Mouse (Mus musculus) c-Kit-negative CD71-positive TER-119-positive erythroid progenitor cells, embryonic 14.5 days (primary cell): Measurements from ENCODE around the gene Bex4.
"Not testable (repeated sequence)": the region's sequence is repeated elsewhere in the genome, so short reads cannot be mapped to it uniquely, and the experiment has no call there.

Source experiments
- DNase-seq: peaks from one replicate; pipeline ENCODE4 v3.0.0-alpha.2; 2013; ENCODE audit warnings: low read depth, low spot score

Gene Bex4

DNA sequence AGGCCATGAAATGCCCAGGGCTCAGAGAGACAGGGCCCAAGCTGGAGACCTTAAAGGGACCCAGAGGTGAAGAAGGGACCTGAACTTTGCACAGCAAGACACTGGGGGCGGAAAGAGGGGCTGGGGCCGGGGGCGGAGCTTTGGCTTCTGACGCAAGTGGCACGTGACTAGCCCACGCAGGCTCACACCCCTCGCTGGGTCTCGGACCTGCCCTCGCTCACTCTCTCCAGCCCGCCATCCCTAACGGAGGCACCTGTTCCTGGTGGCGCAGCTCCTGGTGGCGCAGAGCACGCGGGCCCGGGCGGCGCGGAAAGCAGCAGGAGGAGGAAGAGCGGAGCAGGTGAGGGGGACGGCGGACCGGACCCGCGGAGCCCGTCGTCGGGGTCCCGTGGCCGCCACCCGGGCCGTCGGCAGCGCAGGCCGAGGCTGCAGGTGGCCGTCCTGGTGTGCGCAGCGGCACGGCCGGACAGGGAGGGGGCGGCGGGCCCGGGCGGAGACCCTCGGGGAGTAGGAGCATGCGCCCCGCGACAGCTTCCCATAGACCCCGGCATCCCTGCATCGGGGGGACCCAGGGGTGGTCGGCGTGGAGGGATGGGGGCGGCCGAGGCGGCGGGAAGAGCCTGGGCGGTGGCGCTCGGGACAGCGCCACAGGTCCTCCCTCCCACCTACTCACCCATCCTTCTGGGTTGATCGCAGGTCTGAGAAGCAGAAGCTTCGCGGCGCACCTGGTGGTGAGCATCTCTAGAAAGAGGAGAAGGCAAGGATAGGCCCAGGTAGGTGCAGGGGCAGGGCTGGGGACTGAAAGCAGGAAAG lies at the start of gene Bex4:
Gene Bex4 (plus strand): TSS at position 170 of the 813 bp plus-strand sequence.
- DNase-seq, result not testable (repeated sequence)

DNA sequence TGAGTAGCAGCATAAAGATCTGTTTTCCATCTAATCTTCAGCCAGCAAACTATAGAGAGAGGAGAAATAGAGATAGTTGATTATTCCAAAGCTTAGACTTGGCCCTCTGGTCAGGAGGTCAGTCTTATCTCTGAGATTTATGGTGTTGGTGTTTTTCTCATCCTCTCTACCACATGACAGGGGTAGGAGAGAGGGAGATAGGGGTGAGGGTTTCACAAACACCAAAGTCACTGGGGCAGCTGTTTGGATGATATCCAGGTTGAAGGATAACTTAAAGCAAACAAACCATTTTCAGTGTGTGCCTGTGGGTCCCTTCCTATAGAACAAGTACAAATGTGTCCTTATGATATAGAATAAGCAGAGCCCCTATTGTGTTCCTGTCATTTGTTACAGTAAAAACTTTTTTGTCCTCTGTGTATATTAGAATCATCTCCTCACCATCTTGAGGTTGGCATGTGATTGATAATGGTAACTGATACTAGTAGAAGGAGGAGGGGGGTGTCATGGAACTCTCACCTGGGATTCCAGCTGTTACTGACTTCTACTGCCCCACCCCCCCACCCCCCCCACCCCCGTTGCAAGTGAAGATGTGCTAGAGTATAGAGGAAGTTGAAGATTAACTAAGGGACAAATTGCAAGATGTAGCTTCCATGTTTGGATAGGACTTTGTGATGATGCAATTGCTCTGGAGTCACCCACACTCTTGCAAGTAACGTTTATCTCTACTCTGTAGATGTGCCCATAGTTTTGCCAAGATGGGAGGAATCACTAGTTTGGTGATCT lies 46.1 kb upstream of the Bex4 start:
- no peak for DNase-seq

DNA sequence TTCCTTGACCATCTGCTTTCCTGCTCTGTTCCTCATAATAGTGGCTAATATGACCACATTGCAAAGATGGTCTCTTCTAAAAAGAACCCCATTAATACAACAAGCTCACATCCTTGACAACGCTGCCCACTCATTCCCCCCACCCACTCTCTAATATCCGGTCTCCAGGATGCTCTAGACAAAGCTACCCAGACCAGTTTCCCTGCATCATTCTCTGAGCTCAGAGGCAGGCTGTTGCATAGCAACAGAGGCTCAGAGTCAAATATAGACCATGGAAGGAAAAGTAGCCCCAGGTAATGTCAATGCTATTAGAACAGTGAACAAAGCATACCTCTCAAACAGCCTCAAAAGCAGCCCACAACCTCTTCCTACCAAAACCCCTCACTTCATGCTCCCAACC lies 44.4 kb upstream of the Bex4 start:
- DNase-seq, result no peak

DNA sequence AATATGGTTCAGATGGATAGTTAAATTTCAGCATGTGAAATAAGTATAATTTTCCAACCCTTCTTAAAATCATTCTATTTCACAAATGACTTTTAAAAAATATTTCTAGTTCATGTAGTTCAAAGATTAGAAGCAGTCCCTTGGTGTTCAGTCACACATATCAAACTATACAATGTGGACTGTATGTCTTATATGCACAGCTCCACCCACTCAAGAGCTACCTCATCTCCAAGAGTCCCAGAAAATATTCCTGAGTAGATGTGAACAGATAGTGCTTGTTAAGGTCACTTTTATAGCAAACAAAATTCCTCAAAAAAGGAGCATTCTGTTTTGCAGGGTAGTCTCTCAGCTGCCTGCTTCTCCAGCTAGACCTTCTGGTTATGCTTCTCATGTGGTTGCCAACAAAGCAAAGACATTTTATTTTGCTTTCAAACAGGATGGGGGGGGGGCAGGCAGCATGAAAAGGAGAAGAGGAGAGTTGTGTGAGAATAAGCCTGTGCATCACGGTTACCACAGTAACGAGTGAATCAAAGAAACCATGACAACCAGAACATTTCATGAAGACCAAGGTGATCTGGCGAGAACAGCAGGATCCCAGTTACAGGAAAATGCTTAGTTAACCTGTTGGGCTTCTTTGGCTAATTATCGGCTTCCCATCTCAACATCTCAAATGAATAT lies 34.6 kb upstream of the Bex4 start:
- no peak for DNase-seq

DNA sequence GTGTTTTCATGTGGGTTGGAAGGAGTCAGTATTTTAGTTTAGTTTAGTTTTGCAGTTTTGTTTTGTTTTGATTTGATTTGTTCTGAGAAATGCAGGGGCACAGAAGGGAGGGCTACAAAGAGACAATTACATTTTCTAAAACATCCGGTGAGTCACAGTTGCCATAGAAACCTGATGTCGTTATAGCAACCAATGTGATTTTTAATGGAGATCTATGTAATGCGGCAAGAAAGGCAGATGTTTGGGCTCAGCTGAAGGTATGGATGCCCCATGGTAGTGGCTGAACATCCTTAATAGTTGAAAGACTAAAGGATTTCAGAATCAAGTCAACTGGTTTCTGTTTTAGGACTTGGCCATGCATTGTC lies 34.1 kb upstream of the Bex4 start:
- DNase-seq, result no peak

DNA sequence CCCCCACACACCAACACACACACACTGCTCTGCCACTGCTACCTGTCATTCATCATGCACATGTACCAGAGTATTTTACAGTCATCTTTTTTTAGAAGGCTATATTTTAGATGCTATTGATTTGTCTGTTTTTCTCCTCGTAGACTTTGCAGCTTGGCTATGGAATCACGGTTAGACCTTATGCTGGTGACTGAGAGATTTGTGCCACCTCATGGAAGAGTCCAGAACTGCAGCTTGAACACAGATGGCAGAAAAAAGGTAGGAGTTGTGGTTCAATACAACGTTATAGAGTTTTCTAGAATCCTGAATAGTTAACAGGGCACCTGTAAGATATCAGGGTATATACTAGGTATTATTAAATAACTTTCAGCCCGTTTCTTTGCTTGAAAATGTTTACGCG lies 30.9 kb upstream of the Bex4 start:
- DNase-seq, result no peak

DNA sequence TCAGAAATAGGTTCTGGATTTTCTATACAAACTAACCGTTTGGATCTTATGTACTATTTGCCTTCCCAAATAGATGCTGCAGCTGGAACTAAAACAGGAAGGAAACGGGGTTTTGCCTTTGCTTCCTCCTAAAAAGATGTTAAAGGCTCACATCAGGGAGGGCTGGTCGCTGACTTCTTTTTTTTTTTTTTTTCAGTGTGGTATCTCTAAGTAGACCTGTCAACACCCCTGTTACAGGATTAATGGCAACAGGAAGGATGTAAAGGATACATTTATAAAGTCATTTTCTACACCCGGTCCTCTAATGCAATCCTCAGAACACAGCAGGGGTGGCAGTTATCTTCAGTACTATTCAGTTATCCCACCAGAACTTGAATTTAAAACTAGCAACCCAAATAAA lies 23.8 kb upstream of the Bex4 start:
- DNase-seq, result no peak

DNA sequence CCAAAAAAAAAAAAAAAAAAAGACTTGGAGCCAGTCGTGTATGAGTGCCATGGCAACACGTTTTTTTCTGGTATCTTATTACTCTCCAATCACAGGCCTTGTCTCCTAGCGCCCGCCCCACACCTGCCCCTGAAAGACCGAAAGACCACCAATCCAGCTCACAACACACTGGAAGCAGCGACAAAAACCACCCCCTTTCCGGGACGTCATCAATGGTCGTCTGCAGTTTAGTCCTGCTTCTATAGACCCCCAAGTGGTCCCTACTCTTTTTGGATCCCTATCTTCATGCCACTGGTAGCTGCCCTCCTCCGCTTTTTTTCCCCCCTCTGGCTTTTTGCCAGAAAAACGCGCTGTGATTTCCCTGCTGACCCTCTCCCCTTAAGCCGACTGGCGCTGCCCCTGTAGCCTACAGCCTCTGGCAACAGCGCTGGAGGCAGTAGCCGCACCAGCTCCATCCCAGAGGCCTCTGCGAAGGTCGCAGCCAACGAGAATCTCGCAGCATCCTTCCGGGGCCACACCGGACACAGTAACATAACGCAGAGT lies 23.3 kb upstream of the Bex4 start:
- DNase-seq, result no peak

DNA sequence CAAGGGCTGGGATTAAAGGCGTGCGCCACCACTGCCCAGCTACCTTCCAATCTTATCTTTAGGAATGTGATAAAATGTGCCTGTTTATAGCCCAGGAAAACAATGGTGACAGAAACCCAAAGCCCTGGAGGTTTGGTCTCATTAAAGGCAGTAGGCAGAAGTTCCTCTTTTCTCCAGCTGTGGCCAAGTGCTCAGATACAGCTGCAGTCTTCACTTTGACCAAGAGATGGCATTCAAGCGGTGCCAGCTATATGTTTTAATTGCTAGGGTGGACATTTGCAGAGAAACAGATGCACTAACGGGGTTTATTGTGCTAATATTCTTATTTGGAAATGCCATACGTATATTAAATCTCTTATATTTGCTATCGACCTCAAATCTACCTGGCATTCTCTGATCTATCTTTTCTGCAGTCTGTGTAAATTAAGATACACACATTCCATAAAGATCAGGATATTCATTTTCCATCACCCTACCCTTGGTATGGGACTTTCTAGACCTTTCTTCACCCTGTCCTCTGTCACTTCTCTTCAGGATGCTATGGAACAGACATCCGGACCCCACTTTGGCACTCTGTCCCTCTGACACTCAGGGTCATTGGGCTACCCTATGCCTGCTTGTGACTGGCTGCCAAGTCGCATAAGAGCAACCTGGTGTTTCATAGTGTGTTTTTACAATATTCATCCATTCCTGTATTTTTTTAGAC lies 11.6 kb upstream of the Bex4 start:
- DNase-seq, result no peak

DNA sequence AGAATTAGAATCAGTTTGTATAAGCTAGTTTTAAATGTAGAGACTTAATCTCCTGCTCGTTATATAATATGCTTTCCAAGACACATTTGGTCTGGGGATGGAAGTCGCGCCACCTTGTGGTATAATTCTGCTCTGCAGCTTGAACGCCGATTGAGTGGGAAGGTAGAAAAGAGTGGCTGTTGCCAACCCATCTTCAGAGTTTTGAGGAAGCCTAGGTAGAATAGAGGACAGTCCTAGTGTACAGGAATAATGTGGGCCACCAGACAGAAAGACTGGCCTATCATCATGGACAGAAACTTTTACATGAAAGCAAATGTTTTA lies 11.1 kb upstream of the Bex4 start:
- peak; percentile 60 for DNase-seq

DNA sequence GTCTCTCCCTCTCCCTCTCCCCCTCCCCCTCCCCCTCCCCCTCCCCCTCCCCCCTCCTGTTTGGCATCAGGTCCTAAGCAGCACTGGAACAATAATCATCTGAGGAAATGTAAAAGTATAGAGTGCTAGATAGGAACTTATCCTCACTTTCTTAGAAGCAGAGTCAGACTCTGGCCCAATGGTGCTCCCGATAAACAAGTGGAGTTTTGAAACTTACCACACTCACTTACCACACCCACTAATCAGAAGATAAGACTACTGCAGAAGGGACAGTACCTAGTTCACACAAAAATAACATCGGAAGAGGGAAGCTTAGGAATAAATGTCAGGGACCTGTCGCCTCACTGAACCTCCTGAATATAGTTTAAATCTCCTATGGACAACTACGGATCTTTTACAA lies 3.2 kb upstream of the Bex4 start:
- DNase-seq, result no peak

DNA sequence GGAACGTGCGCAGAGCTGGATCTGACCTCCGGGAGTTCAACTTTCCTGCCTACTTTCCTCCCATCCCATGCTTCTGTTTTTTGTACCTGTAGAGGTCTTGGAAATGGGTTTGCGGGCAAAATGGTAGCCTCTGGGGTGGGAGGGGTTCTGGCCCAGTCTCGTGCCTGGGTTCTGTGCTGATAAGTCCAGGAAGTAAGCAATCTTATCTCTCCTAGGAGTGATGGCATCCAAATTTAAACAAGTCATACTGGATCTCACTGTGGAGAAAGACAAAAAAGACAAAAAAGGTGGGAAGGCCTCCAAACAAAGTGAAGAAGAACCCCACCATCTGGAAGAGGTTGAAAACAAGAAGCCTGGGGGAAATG lies 826 bp downstream of the Bex4 start:
- not testable (repeated sequence) for DNase-seq

DNA sequence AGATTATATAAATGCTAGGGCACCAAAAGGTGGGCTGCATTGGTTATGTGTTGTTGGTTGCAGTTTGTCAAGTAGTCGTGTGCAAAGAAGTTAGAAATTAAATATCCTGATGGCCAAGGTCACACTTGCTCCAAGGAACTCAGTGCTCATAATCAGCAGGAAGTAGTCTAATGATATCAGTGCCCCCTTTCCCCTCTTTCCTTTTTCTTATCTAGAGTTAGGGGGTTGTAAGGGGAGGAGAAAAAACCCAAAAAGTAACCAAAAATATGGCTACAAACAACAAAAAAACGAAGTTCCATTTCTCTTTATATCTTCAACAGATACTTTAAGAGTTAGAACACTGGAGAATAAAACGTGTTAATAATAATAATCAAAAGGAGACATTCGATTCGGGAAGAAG lies 2.6 kb downstream of the Bex4 start:
- no peak for DNase-seq

DNA sequence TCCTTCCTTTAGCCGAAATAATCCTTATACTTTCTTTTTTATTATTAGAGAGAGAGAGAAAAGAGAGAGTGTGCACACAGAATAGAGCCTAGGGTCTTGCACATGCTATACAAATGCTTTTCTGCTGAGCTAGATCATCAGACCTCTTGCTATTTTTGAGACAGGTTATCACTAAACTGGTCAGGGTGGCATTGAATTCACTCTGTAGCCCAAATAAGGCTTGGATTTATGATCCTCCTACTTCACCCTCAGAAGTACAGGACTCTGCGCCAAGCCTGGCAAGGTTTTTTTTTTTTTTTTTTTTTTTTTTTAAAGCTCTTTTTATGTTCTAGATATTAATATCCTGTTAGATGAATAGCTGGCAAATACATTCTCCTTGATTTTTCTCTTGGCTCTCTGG lies 4.9 kb downstream of the Bex4 start:
- DNase-seq, result no peak

DNA sequence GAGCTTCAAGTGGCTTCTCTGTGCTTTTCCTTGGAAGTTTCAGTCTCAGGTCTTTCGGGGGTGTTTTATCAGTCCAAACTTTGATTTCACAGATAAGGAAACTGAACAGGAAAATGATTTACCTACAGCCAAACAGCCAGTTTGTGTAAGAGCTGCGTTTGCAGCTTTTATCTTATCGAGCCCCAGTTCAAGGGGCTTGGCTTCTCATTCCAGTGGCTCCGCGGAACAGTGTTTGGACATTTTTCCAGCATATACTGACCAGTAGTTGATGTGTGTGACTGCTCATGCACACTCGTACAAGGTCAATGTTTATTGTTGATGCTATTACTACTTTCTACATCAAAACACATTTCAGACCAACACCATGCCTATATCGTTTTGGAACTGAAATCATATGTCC lies 5.4 kb downstream of the Bex4 start:
- no peak for DNase-seq

DNA sequence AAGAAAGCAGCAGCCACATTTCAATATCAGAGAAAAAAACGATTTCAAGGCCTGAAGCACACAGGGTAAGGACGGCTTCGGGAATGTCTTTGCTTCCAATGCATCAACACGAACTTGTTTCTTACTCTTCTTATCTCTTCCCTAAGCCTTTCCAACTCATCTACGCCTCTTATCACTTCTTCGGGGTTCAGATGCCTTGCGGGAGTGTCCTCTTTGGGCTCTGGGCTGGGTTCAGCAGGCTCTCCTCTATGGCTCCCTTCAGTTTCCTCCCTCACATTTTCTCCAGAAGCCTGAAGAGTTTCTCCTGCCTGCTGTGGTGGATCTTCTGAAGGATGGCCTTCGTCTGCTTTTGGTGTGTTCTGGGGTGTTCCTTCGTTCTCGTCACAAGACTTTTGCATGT lies 31.8 kb downstream of the Bex4 start:
- peak; percentile 34 for DNase-seq

DNA sequence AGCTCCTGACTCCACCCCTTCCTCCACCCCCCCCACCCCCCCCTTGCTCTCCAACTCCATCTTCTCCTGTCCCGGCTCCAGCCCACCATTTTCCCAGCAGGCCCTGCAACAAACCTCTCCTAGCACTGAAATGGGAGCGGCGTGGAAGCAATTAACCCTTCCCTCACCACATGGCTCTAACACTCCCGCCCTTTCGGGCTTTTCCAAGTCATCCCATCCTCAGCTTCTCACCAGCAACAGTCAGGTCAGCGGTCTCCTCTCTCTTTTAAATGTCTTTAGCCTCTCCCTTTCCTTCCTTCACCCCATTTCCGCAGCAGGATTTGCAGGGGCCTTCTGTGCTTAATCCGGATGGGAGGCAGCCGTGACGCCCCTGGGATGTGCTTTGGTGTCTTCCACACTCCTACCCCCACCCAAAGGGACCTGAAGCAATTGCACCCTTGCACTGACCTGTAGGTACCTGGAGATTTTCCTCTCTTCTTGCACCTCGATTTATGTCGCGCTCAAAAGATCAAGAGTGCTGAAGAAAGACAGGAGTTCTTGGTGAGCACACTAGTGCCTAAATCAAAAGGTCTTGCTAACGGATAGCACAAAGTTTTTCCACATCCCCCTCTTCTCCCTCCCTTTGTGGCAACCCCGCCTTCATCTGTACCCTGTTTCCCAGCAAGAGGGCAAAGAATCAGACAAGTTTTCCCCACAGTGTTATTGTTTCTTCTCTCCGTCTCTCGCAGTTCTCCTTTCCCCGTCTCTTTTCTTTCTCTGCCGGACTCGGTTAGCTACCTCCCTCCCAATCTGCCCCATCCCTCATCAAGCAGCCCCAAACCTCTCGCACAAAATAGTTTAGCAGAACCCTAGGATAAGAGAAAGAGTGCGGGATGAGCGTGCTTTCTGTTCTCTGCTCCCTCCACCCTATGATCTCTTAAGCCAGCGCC lies 32.7 kb downstream of the Bex4 start:
- DNase-seq, result no peak

DNA sequence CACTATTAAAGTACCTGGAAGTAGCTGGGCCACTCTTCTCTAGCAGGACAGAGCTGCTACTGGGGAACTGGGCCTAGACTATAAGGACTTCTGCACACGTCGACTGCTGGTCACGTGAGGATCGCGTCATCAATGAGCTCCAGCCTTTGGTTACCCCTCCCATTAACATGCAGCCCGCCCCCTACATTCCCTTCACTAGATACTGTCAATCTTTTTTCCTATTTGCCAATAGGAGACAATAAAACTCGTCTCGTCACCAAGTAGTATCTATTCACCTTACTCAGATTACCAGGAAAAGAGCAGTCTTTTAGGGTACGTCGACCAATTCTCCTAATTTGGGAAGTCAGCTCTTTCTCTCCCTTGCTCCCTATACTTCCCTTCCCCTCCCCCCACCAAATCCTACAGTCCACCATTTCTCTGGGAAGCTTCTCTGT lies 33.3 kb downstream of the Bex4 start, which contains the start of gene Tceal8:
Gene Tceal8 (minus strand): TSS at position 225 of the 434 bp plus-strand sequence.
- DNase-seq, result peak; percentile 64

DNA sequence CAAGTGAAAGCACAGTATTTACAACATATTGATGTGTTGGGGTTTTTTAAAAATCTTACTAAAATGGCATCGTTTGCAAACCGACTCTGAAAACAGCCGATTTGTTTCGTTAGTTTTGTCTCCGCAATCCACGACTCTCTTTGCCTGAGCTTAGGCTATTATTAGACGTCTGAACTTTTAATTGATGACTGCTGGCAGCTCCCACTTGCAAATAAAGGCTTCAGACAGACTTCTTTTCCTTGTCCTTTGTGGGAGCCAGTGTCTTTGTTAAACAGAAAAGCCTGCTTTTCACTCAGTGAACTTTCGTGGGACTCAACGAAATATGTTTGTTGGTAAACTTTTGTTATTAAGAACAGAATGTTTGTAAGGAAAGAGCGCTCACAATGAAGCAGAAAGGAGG lies 34.0 kb downstream of the Bex4 start:
- DNase-seq, result no peak

DNA sequence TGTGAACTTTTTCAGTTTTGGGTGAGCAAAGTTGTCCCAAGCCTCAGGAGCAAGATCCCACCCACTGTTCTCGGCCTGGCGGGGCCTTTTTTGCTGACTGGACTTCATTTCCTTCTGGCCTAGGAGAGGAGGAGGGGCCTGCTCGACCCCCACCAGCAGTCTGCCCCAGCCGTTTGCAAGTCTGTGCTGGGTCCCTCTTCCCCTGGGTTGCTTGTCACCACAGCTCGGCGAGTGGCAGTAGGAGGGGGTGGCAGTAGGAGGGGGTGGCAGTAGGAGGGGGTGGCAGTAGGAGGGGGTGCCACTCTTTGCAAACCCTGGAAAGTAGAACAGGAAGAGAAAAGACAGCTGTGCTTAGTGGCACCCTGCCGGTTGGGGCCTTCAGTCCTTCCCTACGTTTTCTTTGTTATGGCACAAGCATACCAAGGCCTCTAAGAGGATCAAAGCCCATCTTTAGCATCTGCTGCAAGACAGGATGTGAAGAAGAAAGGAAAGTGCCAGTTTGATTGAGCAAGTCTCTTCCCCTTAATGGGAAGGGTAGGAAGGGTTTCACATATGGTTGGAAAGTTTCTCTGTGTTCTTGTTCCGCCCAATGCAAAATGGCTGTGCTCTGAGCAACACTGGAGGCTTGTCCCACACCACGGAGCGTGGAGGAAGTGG lies 42.2 kb downstream of the Bex4 start:
- no peak for DNase-seq
